Mouse (Mus musculus) hindbrain, embryonic 16.5 days (tissue): ENCODE measurements around the gene Ttc13. TPM values are rescaled to one million over a fixed set of nuclear protein-coding genes. Genes with fewer than 3 reads are reported as not detected.

Experiments used
- ATAC-seq: fragments of 200-750 bp; cut with Nextera tagmentation; 2 replicates; pipeline ENCODE4 v1.8.0; 2017; ENCODE audit warnings: moderate TSS enrichment, moderate library complexity
- H3K27ac ChIP-seq: fragments of 300-500 bp; sonication (generic); 2 replicates; pipeline ENCODE4 v1.5.1; 2014; ENCODE audit warnings: low read depth, mild to moderate bottlenecking, control low read depth, low read length, moderate library complexity
- H3K27me3 ChIP-seq: fragments of 300-500 bp; sonication (generic); replicated peaks from 2 replicates; pipeline ENCODE4 v1.6.1; 2014; ENCODE audit warnings: low read length; ENCODE audit not compliant: control insufficient read depth, insufficient read depth
- H3K36me3 ChIP-seq: fragments of 300-500 bp; sonication (generic); 2 replicates; pipeline ENCODE4 v1.6.1; 2014; ENCODE audit warnings: mild to moderate bottlenecking, low read length, moderate library complexity, mixed read lengths; ENCODE audit not compliant: control insufficient read depth, insufficient read depth
- H3K4me1 ChIP-seq: fragments of 300-500 bp; sonication (generic); 2 replicates; pipeline ENCODE4 v1.6.1; 2014; ENCODE audit warnings: low read depth, low read length; ENCODE audit not compliant: control insufficient read depth, insufficient read depth
- H3K4me2 ChIP-seq: fragments of 300-500 bp; sonication (generic); 2 replicates; pipeline ENCODE4 v1.6.1; 2014; ENCODE audit warnings: mild to moderate bottlenecking, low read length, control low read depth, moderate library complexity
- H3K4me3 ChIP-seq: fragments of 300-500 bp; sonication (generic); 2 replicates; pipeline ENCODE4 v1.5.1; 2014; ENCODE audit warnings: mild to moderate bottlenecking, low read length, control low read depth, moderate library complexity
- H3K9ac ChIP-seq: fragments of 300-500 bp; sonication (generic); 2 replicates; pipeline ENCODE4 v1.6.1; 2014; ENCODE audit warnings: low read depth, mild to moderate bottlenecking, control low read depth, low read length, moderate library complexity
- H3K9me3 ChIP-seq: fragments of 300-500 bp; sonication (generic); 2 replicates; pipeline ENCODE4 v1.6.1; 2014; ENCODE audit warnings: mild to moderate bottlenecking, low read length, moderate library complexity; ENCODE audit not compliant: control insufficient read depth
- WGBS: fragments of 180-500 bp; shearing (Covaris S2); extraction: QIAGEN DNeasy Blood & Tissue Kit; methylation state at CpG from one replicate; pipeline ENCODE4 v1.1.7; 2014; 5-methylcytosine and 5-hydroxymethylcytosine counted together
- polyA plus RNA-seq: library from polyadenylated mRNA; unstranded; fragments of >200 nt; fragmentation: Nextera tagmentation; extraction: Ambion mirVana; gene quantifications from 2 replicates; pipeline ENCODE4 v1.2.1, GENCODE M21; 2015

The Ttc13 gene
- polyA plus RNA-seq, result 61.6 and 62.4 TPM in 2 replicates

- no peaks in the 10 kb centered on the region; the same call in 1 of the 2 replicates for H3K36me3 ChIP-seq
- peak; percentile 99 for ATAC-seq
- H3K4me1 ChIP-seq, result peaks cover 18% of the 10 kb centered on the region
- H3K9ac ChIP-seq, result peak within 1 kb of the TSS; percentile 91
- H3K4me3 ChIP-seq, result peak within 1 kb of the TSS; percentile 81
- peak within 1 kb of the TSS; percentile 82 for H3K4me2 ChIP-seq
- peak within 1 kb of the TSS; percentile 71 for H3K27ac ChIP-seq
- no peaks in the 10 kb centered on the region for H3K9me3 ChIP-seq
- H3K27me3 ChIP-seq, result no peaks in the 10 kb centered on the region
- WGBS, result under 1% methylated on average over 59 of the region's 59 CpGs
These were observed at the start of gene Ttc13, which contains the start of gene Arv1 for GRCm38 (mm10) chr8:124721862-124722515. Gene Ttc13, minus strand, starts transcription at chr8:124721983. Gene Arv1, plus strand, starts transcription at chr8:124722139.

GRCm38 (mm10) chr8:124763061-124763460 is 41.3 kb upstream of the Ttc13 start:
- no peak overlapping the region for H3K4me3 ChIP-seq
- WGBS, result 62% methylated on average over 7 of the region's 7 CpGs
- no peaks in the 10 kb centered on the region for H3K9me3 ChIP-seq
- no peak for ATAC-seq
- H3K27ac ChIP-seq, result no peak overlapping the region
- no peaks in the 10 kb centered on the region for H3K36me3 ChIP-seq
- no peaks in the 10 kb centered on the region for H3K27me3 ChIP-seq
- H3K9ac ChIP-seq, result no peak overlapping the region
- H3K4me2 ChIP-seq, result no peak overlapping the region
- no peaks in the 10 kb centered on the region for H3K4me1 ChIP-seq

DNA sequence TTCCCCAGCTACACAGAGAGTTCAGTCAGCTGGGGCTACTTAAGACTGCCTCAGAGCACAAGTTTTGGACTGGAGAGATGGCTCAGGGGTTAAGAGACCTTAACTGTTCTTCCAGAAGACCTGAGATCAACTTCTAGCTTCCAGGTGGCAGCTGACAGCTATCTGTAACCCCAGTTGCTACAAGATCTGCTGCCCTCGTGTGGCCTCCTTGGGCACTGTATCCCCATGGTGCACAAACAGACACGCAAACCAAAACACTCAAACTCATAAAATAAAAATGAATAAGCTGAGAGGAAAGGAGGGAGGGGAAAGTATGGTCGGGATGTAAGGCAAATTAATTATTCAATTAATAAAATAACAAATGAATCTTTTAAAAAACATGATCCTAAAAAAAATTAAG is 36.8 kb upstream of the Ttc13 start:
- H3K4me2 ChIP-seq, result no peak overlapping the region
- H3K4me1 ChIP-seq, result no peaks in the 10 kb centered on the region
- WGBS, result 43% methylated on average over 3 of the region's 3 CpGs
- no peak overlapping the region for H3K27ac ChIP-seq
- no peaks in the 10 kb centered on the region for H3K9me3 ChIP-seq
- H3K4me3 ChIP-seq, result no peak overlapping the region
- H3K27me3 ChIP-seq, result no peaks in the 10 kb centered on the region; the same call in none of the 2 replicates
- H3K36me3 ChIP-seq, result no peaks in the 10 kb centered on the region
- ATAC-seq, result no peak
- H3K9ac ChIP-seq, result no peak overlapping the region

DNA sequence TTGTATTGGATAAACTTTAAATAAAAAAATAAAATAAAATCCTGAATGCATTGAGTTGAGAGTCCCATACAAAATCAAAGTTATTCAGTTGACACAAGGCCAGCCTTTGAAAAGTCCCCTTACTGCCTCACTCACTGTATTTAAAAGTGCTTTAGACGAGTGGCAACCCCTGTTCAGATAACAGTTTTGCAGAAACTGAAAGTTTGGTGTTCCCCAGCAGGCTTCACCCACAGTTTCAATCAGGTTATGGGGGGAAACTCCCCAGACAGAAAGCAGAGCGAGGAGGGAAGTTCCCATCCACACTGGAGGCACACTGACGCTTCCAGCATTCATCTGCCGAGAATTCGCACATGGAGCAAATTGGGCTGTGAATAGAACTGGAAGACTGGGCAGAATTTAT is 34.8 kb upstream of the Ttc13 start:
- no peak overlapping the region for H3K27ac ChIP-seq
- H3K4me1 ChIP-seq, result peaks cover 6% of the 10 kb centered on the region
- no peak overlapping the region for H3K4me2 ChIP-seq
- no peak overlapping the region for H3K4me3 ChIP-seq
- H3K9me3 ChIP-seq, result no peaks in the 10 kb centered on the region
- H3K9ac ChIP-seq, result no peak overlapping the region
- H3K27me3 ChIP-seq, result peaks cover 16% of the 10 kb centered on the region
- ATAC-seq, result no peak
- 63% methylated on average over 5 of the region's 5 CpGs for WGBS
- no peaks in the 10 kb centered on the region for H3K36me3 ChIP-seq

DNA sequence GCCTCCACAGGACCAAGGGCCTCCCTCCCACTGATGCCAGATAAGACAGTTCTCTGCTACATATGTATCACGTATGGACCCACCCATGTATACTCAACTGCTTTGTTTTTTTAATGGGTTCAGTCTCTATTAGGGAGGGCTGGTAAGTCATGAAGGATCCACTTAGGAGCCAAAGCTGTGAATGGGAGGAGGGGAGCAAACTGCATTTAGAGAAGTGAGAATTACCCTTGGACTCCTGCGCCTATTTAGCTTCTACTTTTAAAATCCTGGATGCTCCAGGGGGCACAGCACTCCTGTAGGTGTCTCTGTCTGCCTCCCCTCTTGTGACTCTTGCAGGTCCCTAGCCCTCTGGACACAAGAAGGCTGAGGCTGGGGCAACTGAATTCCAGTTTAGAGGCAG is 34.4 kb upstream of the Ttc13 start:
- Histone ChIP-seq H3K9ac (no peak overlapping the region), H3K9me3 (no peaks in the 10 kb centered on the region), H3K4me3 (no peak overlapping the region), H3K36me3 (no peaks in the 10 kb centered on the region), H3K27ac (no peak overlapping the region), H3K4me1 (peaks cover 11% of the 10 kb centered on the region), H3K27me3 (peaks cover 21% of the 10 kb centered on the region), H3K4me2 (no peak overlapping the region)
- no peak for ATAC-seq
- 74% methylated on average over 2 of the region's 2 CpGs for WGBS

DNA sequence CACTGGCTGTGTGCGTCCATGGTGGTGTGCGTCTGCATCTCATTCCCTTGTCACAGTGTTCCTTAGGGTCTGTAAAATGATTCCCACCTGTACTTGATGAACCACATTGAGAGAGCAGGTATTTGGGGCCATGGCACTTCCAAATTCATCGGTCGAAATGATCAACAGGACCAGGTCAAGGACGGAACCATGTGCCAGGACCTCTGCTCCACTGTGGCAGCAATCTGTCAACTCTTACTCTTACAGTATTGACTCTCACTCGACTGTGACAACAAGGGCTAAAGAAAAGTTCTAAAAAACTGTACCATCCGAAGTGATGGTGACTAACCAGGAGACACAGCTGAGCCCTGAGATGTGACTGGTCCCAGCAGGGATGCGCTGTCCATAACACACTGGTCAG is 33.7 kb upstream of the Ttc13 start:
- no peaks in the 10 kb centered on the region for H3K9me3 ChIP-seq

GRCm38 (mm10) chr8:124754792-124755190 is 33.0 kb upstream of the Ttc13 start:
- H3K36me3 ChIP-seq, result no peaks in the 10 kb centered on the region
- WGBS, result 48% methylated on average over 4 of the region's 4 CpGs
- no peak for ATAC-seq
- no peaks in the 10 kb centered on the region for H3K9me3 ChIP-seq
- H3K4me2 ChIP-seq, result no peak overlapping the region
- H3K27me3 ChIP-seq, result peaks cover 32% of the 10 kb centered on the region
- peaks cover 15% of the 10 kb centered on the region for H3K4me1 ChIP-seq
- no peak overlapping the region for H3K27ac ChIP-seq
- no peak overlapping the region for H3K9ac ChIP-seq
- no peak overlapping the region for H3K4me3 ChIP-seq

More for the DNA sequence above, 33.7 kb upstream of the Ttc13 start:
- H3K36me3 ChIP-seq, result no peaks in the 10 kb centered on the region
- H3K27me3 ChIP-seq, result peaks cover 26% of the 10 kb centered on the region
- peaks cover 15% of the 10 kb centered on the region for H3K4me1 ChIP-seq
- WGBS, result 86% methylated on average over 8 of the region's 8 CpGs
- no peak for ATAC-seq
- H3K4me2 ChIP-seq, result no peak overlapping the region
- no peak overlapping the region for H3K9ac ChIP-seq
- H3K27ac ChIP-seq, result no peak overlapping the region
- no peak overlapping the region for H3K4me3 ChIP-seq

- Histone ChIP-seq H3K27ac (no peak overlapping the region), H3K36me3 (no peaks in the 10 kb centered on the region), H3K27me3 (peaks cover 38% of the 10 kb centered on the region), H3K4me2 (no peak overlapping the region), H3K9me3 (no peaks in the 10 kb centered on the region), H3K4me1 (peaks cover 15% of the 10 kb centered on the region), H3K4me3 (no peak overlapping the region), H3K9ac (no peak overlapping the region)
- ATAC-seq, result peak; percentile 76
- WGBS, result 16% methylated on average over 10 of the region's 11 CpGs
These were observed 32.5 kb upstream of the Ttc13 start for GRCm38 (mm10) chr8:124754101-124754791.

GRCm38 (mm10) chr8:124752325-124752862 is 30.6 kb upstream of the Ttc13 start:
- Histone ChIP-seq H3K9me3 (no peaks in the 10 kb centered on the region), H3K4me2 (no peak overlapping the region; the same call in 1 of the 2 replicates), H3K4me3 (no peak overlapping the region), H3K36me3 (no peaks in the 10 kb centered on the region), H3K4me1 (peaks cover 15% of the 10 kb centered on the region), H3K27ac (no peak overlapping the region), H3K27me3 (peaks cover 38% of the 10 kb centered on the region), H3K9ac (no peak overlapping the region)
- ATAC-seq, result no peak
- WGBS, result 35% methylated on average over 21 of the region's 21 CpGs
